Mouse (Mus musculus) intestine, embryonic 15.5 days (tissue): ENCODE data around the gene Sppl2b. TPM values are rescaled to one million over a fixed set of nuclear protein-coding genes. Genes with fewer than 3 reads are reported as not detected.
"Not testable (repeated sequence)": the region's sequence is repeated elsewhere in the genome, so short reads cannot be mapped to it uniquely, and the experiment has no call there.

Source experiments
- ATAC-seq: fragments of 200-750 bp; cut with Nextera tagmentation; 2 replicates; pipeline ENCODE4 v1.8.0; 2017; ENCODE audit warnings: moderate TSS enrichment, moderate library complexity
- H3K27ac ChIP-seq: fragments of 300-500 bp; sonication (generic); 2 replicates; pipeline ENCODE4 v1.5.1; 2015; ENCODE audit warnings: mild to moderate bottlenecking, inconsistent platforms
- H3K27me3 ChIP-seq: fragments of 300-500 bp; sonication (generic); replicated peaks from 2 replicates; pipeline ENCODE4 v1.6.1; 2015; ENCODE audit warnings: inconsistent platforms
- H3K36me3 ChIP-seq: fragments of 300-500 bp; sonication (generic); 2 replicates; pipeline ENCODE4 v1.6.1; 2015; ENCODE audit warnings: inconsistent platforms
- H3K4me1 ChIP-seq: fragments of 300-500 bp; sonication (generic); replicated peaks from 2 replicates; pipeline ENCODE4 v1.6.1; 2015; ENCODE audit warnings: inconsistent platforms
- H3K4me2 ChIP-seq: fragments of 300-500 bp; sonication (generic); replicated peaks from 2 replicates; pipeline ENCODE4 v1.6.1; 2015; ENCODE audit warnings: mild to moderate bottlenecking, inconsistent platforms
- H3K4me3 ChIP-seq: fragments of 300-500 bp; sonication (generic); replicated peaks from 2 replicates; pipeline ENCODE4 v1.5.1; 2015; ENCODE audit warnings: inconsistent platforms
- H3K9ac ChIP-seq: fragments of 300-500 bp; sonication (generic); 2 replicates; pipeline ENCODE4 v1.6.1; 2015; ENCODE audit warnings: inconsistent platforms
- H3K9me3 ChIP-seq: fragments of 300-500 bp; sonication (generic); 2 replicates; pipeline ENCODE4 v1.6.1; 2016; ENCODE audit warnings: inconsistent platforms
- WGBS: fragments of 180-500 bp; shearing (Covaris S2); methylation state at CpG from one replicate; pipeline ENCODE4 v1.1.7; 2015; 5-methylcytosine and 5-hydroxymethylcytosine counted together
- polyA plus RNA-seq: library from polyadenylated mRNA; unstranded; fragments of >200 nt; fragmentation: Nextera tagmentation; extraction: Ambion mirVana; gene quantifications from 2 replicates; pipeline ENCODE4 v1.2.1, GENCODE M21; 2015

The Sppl2b gene
- polyA plus RNA-seq, 1 experiment from 2014 or later = 34.8 TPM

GRCm38 (mm10) chr10:80827063-80827869 lies 27.8 kb upstream of the Sppl2b start:
- 6% methylated on average over 29 of the region's 29 CpGs for WGBS
- Histone ChIP-seq H3K4me1 (peaks cover 35% of the 10 kb centered on the region), H3K9ac (peak overlapping the region; percentile 78), H3K36me3 (peaks cover 10% of the 10 kb centered on the region), H3K27me3 (no peaks in the 10 kb centered on the region), H3K9me3 (no peaks in the 10 kb centered on the region), H3K27ac (peak overlapping the region; percentile 81), H3K4me3 (peak overlapping the region; percentile 62), H3K4me2 (peak overlapping the region; percentile 87)
- no peak for ATAC-seq

GRCm38 (mm10) chr10:80827870-80828420 lies 27.1 kb upstream of the Sppl2b start:
- Histone ChIP-seq H3K4me3 (peak overlapping the region; percentile 62), H3K4me2 (peak overlapping the region; percentile 87), H3K27ac (no peak overlapping the region), H3K9me3 (no peaks in the 10 kb centered on the region), H3K9ac (peak overlapping the region; percentile 78), H3K27me3 (no peaks in the 10 kb centered on the region), H3K4me1 (peaks cover 35% of the 10 kb centered on the region), H3K36me3 (peaks cover 10% of the 10 kb centered on the region)
- WGBS = 68% methylated on average over 10 of the region's 10 CpGs
- no peak for ATAC-seq

GRCm38 (mm10) chr10:80828587-80828986 lies 26.5 kb upstream of the Sppl2b start:
- not testable (repeated sequence) for H3K36me3 ChIP-seq, ATAC-seq, H3K4me3 ChIP-seq, H3K27me3 ChIP-seq, H3K9ac ChIP-seq, H3K9me3 ChIP-seq, H3K27ac ChIP-seq
- H3K4me1 ChIP-seq = peaks cover 35% of the 10 kb centered on the region
- 89% methylated on average over 9 of the region's 9 CpGs for WGBS
- peak overlapping the region; percentile 87; the same call in 1 of the 2 replicates for H3K4me2 ChIP-seq

- Histone ChIP-seq H3K4me3 (no peak overlapping the region), H3K27me3 (peaks cover 16% of the 10 kb centered on the region), H3K4me1 (peaks cover 35% of the 10 kb centered on the region), H3K9ac (no peak overlapping the region), H3K36me3 (peaks cover 10% of the 10 kb centered on the region), H3K4me2 (no peak overlapping the region; the same call in 1 of the 2 replicates), H3K27ac (no peak overlapping the region), H3K9me3 (no peaks in the 10 kb centered on the region)
- WGBS = 53% methylated on average over 1 of the region's 1 CpGs
- ATAC-seq = no peak
Observed at GRCm38 (mm10) chr10:80829359-80830278, 25.5 kb upstream of the Sppl2b start.

GRCm38 (mm10) chr10:80831136-80831535 lies 23.9 kb upstream of the Sppl2b start:
- no peaks in the 10 kb centered on the region for H3K9me3 ChIP-seq
- no peak overlapping the region for H3K9ac ChIP-seq
- no peak for ATAC-seq
- peaks cover 10% of the 10 kb centered on the region for H3K36me3 ChIP-seq
- H3K4me1 ChIP-seq = peaks cover 35% of the 10 kb centered on the region
- peak overlapping the region; percentile 6; the same call in 1 of the 2 replicates for H3K27ac ChIP-seq
- H3K4me2 ChIP-seq = peak overlapping the region; percentile 17; the same call in 1 of the 2 replicates
- no peak overlapping the region for H3K4me3 ChIP-seq
- peaks cover 32% of the 10 kb centered on the region for H3K27me3 ChIP-seq
- WGBS = 2% methylated on average over 9 of the region's 9 CpGs

GRCm38 (mm10) chr10:80832818-80833217 lies 22.3 kb upstream of the Sppl2b start:
- ATAC-seq = no peak
- 72% methylated on average over 7 of the region's 7 CpGs for WGBS
- peaks cover 10% of the 10 kb centered on the region for H3K36me3 ChIP-seq
- H3K9ac ChIP-seq = no peak overlapping the region
- H3K27ac ChIP-seq = no peak overlapping the region
- H3K4me1 ChIP-seq = peaks cover 32% of the 10 kb centered on the region
- H3K27me3 ChIP-seq = peaks cover 44% of the 10 kb centered on the region
- H3K4me2 ChIP-seq = no peak overlapping the region
- H3K4me3 ChIP-seq = no peak overlapping the region
- no peaks in the 10 kb centered on the region for H3K9me3 ChIP-seq

GRCm38 (mm10) chr10:80835617-80836016 lies 19.5 kb upstream of the Sppl2b start:
- WGBS = 46% methylated on average over 30 of the region's 30 CpGs
- ATAC-seq = no peak
- H3K9ac ChIP-seq = no peak overlapping the region
- H3K27ac ChIP-seq = no peak overlapping the region
- H3K9me3 ChIP-seq = no peaks in the 10 kb centered on the region
- no peaks in the 10 kb centered on the region for H3K36me3 ChIP-seq
- H3K27me3 ChIP-seq = peaks cover 47% of the 10 kb centered on the region
- H3K4me3 ChIP-seq = no peak overlapping the region
- peaks cover 12% of the 10 kb centered on the region for H3K4me1 ChIP-seq
- H3K4me2 ChIP-seq = no peak overlapping the region

- Histone ChIP-seq H3K9ac (no peak overlapping the region), H3K9me3 (no peaks in the 10 kb centered on the region), H3K4me1 (0 out of 2 replicates have a peak, but pooled peaks cover 3% of the 10 kb centered on the region), H3K4me3 (no peak overlapping the region), H3K27ac (no peak overlapping the region), H3K27me3 (peaks cover 55% of the 10 kb centered on the region), H3K36me3 (no peaks in the 10 kb centered on the region), H3K4me2 (no peak overlapping the region)
- peak; percentile 16; the same call in 1 of the 2 replicates for ATAC-seq
- WGBS = 42% methylated on average over 7 of the region's 7 CpGs
Observed at GRCm38 (mm10) chr10:80836949-80837379, 18.1 kb upstream of the Sppl2b start.

GRCm38 (mm10) chr10:80837827-80838226 lies 17.2 kb upstream of the Sppl2b start:
- WGBS = 14% methylated on average over 2 of the region's 2 CpGs
- 0 out of 2 replicates have a peak, but pooled peaks cover 3% of the 10 kb centered on the region for H3K4me1 ChIP-seq
- H3K4me2 ChIP-seq = no peak overlapping the region
- H3K9ac ChIP-seq = no peak overlapping the region
- no peaks in the 10 kb centered on the region for H3K9me3 ChIP-seq
- no peaks in the 10 kb centered on the region for H3K36me3 ChIP-seq
- peaks cover 64% of the 10 kb centered on the region for H3K27me3 ChIP-seq
- ATAC-seq = no peak
- H3K4me3 ChIP-seq = no peak overlapping the region
- H3K27ac ChIP-seq = no peak overlapping the region

- Histone ChIP-seq H3K4me2 (no peak overlapping the region), H3K4me1 (0 out of 2 replicates have a peak, but pooled peaks cover 3% of the 10 kb centered on the region), H3K4me3 (no peak overlapping the region), H3K9ac (no peak overlapping the region), H3K9me3 (no peaks in the 10 kb centered on the region), H3K27me3 (peaks cover 66% of the 10 kb centered on the region), H3K27ac (no peak overlapping the region), H3K36me3 (no peaks in the 10 kb centered on the region)
- 67% methylated on average over 2 of the region's 2 CpGs for WGBS
- ATAC-seq = no peak
Observed at GRCm38 (mm10) chr10:80838346-80838912, 16.6 kb upstream of the Sppl2b start.

GRCm38 (mm10) chr10:80839848-80840247 lies 15.2 kb upstream of the Sppl2b start:
- no peak overlapping the region for H3K9ac ChIP-seq
- H3K27me3 ChIP-seq = peaks cover 66% of the 10 kb centered on the region

More at GRCm38 (mm10) chr10:80839848-80840247, 15.2 kb upstream of the Sppl2b start:
- Histone ChIP-seq H3K4me2 (no peak overlapping the region), H3K4me3 (no peak overlapping the region), H3K27ac (no peak overlapping the region), H3K4me1 (peaks cover 13% of the 10 kb centered on the region; the same call in 1 of the 2 replicates), H3K36me3 (no peaks in the 10 kb centered on the region), H3K9me3 (no peaks in the 10 kb centered on the region)
- ATAC-seq = no peak
- 56% methylated on average over 6 of the region's 6 CpGs for WGBS
